Mouse (Mus musculus) G1E (cell line): ENCODE measurements at regions not wholly inside any gene's neighbourhood (a gene's known extent, or its start where the extent isn't known, plus 50 kb on each side); places are given as distances from the start of the nearest gene placed in this dataset.

ENCODE experiments used
- CTCF ChIP-seq: IDR thresholded peaks from 2 replicates; pipeline ENCODE4 v1.5.1; 2012; ENCODE audit warnings: low read depth, low read length, inconsistent platforms, mixed read lengths
- GATA1 ChIP-seq: IDR thresholded peaks from 2 replicates; pipeline ENCODE4 v1.6.1; 2012; ENCODE audit warnings: borderline replicate concordance, low read length, inconsistent platforms, mixed read lengths
- GATA2 ChIP-seq: IDR thresholded peaks from 2 replicates; pipeline ENCODE4 v1.6.1; 2012; ENCODE audit warnings: low read depth, low read length, inconsistent platforms, borderline replicate concordance
- POLR2AphosphoS5 ChIP-seq: IDR thresholded peaks from 2 replicates; pipeline ENCODE4 v1.6.1; 2012; ENCODE audit warnings: low read depth, low read length, inconsistent platforms; ENCODE audit not compliant: insufficient replicate concordance

DNA sequence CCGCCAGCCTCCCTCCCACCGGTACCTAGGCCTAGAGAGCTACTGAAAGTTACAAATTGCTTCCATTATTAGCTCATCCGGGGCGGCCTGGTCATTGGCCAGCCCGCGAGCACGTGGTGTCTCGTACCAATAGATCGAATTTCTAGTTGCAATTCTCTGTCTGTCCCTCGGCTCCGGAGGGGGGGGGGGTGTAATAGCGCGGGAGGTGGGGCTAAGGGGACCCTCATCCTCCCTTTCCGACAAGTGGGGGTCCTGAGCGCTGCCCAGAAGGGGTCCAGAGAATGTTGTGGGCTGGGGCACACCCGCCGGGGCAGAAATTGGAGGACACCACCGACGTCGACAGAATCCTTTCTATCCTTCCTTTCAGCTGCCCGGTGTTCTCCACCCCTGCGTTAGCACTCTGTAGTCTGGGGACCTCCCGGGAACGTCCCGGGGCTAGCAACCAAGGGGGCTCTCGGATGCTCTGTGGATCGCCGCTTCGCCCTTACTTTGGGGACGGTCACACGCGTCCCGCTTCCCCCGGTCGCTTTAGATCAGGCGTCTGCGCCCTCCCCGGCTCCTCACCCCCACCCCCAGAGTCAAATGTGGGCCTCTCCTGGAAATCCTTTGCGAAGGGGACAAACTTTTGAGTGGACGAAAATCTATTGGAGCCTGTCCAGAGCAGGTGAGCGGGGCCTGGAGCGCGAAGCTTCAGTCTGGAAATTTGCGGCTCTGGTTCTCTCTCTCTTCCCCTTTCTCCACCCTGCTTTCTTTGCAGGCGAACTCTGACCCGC lies 64.6 kb downstream of the Smug1 start:
- TF ChIP-seq CTCF (no peak), GATA2 (no peak), GATA1 (no peak), POLR2AphosphoS5 (no peak)
